Mouse (Mus musculus) bone marrow macrophage, adult 2 months (primary cell): Measurements from ENCODE around the gene Irf2bpl.

Source experiments
- CTCF ChIP-seq: IDR thresholded peaks from 2 replicates; pipeline ENCODE4 v1.5.1; 2012; ENCODE audit warnings: low read depth, mild to moderate bottlenecking, low read length, moderate library complexity
- POLR2A ChIP-seq: IDR thresholded peaks from 2 replicates; pipeline ENCODE4 v1.6.1; 2012; ENCODE audit warnings: mild to moderate bottlenecking, low read depth, low read length, borderline replicate concordance

DNA sequence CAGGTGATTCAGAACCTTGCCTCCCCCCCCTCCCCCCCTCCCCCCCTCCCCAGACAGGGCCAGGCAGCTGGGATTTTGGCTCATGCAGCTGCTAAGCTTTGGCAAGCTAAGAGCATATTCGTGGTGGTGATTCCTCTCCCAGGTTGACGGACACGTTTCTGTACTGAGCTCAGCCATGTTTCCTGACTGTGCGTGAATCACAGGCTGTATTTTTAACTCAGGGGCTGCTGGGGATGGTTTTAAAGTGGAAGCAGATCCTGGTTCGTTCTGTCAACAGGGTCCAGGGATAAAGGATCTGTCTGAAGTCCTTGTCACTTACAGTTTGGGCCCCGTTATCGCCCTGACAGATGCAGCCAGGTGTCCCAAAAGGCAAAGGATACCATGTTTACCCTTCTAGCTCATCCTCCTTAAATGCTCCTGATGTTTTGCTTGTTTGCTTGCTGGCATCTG, 11.9 kb upstream of the Irf2bpl start:
- TF ChIP-seq POLR2A (no peak), CTCF (no peak)
